Mouse (Mus musculus) layer of hippocampus, adult 18-20 months (tissue): ENCODE results near the gene Rpl13a. TPM values are rescaled to one million over a fixed set of nuclear protein-coding genes. Genes with fewer than 3 reads are reported as not detected.

Source experiments
- DNase-seq, 2 experiments: peaks; one replicate each; pipeline ENCODE4 v3.0.0; 2022; ENCODE audit warnings: low spot score in 2 of 2
- microRNA-seq, 2 experiments: library from miRNA; unstranded; fragments of <30 nt; microRNA quantifications; one replicate each; pipeline ENCODE4 v1.2.0; 2021
- total RNA-seq, 2 experiments: library from RNA; stranded (reverse); gene quantifications; 2 replicates each; pipeline ENCODE4 v1.2.3; 2021

The Rpl13a gene
- total RNA-seq, 2 experiments from 2014 or later, result 866 to 870 TPM

DNA sequence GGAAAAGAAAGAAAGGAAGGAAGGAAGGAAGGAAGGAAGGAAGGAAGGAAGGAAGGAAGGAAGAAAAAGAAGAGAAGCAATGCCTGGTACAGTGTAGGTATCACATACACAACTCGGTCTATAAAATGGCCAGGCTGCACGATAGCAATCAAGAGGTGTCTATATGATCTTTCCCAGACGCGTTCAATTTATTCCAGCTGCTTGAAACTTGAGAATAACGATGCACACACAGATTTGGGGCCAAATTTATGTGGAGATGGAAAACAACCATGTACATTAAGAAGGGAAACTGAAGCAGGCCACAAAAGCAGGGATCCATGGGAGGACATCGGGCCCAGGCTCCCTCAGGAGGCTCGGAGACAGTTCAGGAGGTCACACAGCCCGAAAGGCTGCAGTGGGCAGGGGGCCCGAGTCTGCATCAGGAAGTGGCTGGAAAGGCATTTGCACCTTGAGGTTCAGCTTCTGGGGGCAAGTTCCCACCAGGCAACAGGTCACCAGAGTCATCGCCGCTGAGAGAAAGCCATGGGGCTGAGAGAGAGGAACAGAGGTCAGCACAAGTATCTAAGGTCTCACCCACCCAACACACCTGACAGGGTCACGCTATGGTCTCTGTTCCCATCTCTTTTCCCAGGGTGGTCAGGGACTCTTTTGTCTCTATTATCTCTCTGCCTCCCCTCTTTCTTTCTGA, 35.6 kb downstream of the Rpl13a start:
- DNase-seq, result no peak

DNA sequence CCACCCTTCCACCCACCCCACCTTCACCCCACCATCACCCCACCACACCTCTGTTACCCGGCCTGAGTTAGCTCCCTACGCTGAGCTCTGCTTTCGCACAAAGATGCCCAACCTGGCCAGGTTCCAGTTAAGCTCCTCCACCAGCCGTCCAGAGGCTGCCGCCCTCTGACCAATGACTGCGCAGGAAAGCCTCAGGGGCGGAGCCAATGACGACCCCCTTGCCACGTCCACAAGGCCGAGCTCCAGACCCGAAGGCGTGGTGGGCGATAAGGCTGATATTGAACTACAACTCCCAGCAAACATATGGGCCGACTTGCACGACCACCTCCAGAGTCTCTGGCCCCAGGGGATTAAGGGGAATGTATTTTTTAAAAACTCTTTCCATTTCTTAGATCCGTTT, 36.5 kb downstream of the Rpl13a start, which contains the start of gene Rcn3:
Gene Rcn3 (minus strand): TSS at position 174 of the 400 bp plus-strand sequence.
- DNase-seq, result no peak

DNA sequence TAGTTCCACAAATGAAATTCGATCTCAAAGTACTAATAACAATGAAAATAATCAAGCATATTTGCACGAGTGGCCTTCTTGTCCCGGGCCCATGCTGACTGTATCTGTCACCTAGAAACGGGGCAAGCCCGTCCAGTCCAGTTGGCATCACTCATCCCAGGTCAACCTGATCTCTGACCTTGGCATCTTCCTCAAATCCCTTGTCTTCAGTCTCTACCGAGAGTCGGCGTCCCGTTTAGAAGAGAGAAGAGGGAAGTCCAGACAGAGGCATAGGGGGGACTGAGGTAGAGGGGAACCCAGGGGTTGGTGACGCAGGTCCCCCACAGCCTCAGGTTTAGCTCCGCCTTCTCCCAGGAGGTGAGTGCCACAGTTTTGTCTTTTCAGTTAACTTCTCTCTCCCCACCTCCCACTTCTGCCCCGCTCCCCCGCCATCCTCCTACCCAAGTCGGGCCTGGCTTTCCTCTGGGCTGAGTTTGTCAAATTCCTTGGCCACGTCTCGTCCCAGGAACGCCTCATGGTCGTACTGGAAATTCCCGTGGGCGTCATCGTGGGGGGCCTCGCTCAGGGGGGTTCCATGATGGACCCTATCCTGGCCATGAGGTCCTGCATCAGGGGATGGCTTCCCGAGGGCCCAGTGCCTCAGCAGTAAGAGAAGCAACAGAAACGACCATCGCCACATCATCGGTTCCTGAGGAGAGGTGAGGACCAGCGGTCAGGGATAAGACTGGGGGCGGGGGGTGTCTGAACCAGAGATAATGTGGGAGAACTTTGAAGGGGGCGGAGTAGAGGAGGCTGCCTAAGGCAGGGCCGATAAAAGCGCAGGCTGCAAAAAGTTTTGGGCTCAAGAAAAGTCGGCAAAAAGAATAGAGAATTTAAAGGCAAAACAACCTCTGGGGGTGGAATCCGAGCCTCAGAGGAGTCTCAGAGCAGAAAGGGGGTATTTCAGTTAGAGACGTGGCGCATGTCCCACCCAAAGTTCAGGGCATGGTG, 37.3 kb downstream of the Rpl13a start:
- DNase-seq, result no peak

DNA sequence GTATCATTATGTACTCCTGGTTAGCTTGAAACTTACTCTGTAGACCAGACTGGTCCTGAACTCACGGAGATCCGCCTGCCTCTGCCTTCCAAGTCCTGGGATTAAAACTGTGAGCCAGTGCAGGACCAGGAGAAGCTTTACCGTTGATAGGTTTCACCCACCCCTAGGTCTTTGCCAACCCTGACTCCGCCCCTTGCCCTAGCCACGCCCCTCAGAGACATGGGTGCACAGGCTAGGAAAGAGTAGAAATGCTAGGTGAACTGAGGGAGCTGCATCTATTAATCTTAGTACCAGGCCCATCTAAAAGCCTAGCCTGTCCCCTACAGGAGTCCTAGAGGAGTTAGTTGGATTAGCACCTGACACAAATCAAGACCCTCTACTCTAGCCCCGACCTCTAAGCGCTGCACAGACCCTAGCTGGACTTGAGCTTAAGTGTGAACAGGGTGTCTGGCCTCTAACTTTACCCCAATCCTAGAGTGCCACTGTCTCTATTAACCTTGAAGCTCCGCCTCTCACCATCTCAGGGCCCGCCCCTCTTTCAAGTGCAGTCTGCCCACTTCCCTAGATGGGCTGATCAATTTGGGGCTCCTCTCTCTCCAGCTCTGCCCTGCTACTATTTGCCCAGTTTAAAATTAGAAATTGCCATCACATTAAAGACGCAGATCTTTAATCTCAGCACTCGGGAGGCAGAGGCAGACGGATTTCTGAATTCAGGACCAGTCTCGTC, 38.1 kb downstream of the Rpl13a start:
- no peak for DNase-seq

DNA sequence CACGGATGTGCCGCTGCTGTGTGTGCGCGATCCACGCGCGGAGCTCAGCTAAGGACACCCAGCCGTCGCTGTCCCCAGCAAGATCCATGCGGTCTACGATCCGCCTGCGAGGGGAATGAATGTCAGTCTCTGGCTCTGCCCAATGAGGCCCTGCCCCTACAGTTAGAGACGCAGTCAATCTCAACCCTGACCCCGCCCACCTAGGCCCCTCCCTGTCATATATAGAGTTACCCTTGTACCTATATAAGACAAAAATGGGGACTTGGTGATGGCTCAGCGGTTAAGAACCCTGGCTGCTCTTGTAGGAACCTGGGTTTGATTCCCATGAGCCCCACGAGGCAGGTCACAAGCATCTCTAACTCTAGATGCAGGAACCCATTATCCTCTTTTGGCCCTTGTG, 40.0 kb downstream of the Rpl13a start:
- no peak for DNase-seq

DNA sequence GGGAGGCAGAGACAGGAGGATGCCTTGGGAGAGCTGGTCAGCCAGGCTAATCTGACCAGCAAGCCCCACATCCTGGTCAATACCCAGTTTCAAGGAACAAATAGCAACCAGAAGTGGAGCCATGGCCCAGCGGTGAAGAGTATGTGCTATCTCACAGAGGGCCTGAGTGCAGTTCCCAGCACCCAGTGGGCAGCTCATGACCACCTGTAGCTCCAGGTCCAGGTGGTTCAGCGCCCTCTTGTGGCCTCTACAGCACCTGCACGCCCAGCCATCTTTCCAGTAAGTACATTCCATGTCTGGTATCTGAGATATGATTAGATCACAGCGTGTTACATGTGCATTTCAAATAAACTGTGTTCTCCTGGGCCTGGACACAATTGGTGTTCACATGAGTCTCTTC, 42.5 kb downstream of the Rpl13a start:
- DNase-seq, result no peak

DNA sequence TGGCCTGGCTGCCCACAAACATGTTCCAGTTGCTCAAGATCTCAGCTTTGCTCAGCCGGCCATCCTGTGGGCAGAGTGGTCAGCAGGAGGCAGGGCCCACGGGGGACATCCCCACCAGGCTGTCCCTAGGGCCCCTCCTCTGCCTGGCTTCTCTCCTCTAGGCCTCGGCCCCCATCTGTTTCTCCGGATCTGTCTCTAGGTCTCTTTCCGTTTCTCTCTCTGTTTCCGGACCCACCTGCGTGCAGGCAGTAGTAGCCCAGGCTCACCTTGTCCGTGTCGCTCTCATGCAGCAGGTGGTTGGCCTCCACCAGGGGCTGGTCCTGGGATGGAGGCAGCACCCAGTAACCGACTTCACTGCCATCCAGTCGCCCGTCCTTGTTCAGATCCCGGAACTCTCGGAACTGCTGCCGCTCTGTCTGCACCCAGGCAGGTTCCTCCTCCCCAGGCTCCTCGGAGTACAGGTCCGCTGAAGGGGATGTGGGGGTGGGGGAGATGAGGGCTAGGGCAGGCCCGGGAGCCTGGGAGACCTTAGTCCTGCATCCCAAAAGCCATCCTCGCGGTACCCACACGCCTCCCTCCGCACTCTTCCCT, 45.2 kb downstream of the Rpl13a start:
- no peak for DNase-seq

DNA sequence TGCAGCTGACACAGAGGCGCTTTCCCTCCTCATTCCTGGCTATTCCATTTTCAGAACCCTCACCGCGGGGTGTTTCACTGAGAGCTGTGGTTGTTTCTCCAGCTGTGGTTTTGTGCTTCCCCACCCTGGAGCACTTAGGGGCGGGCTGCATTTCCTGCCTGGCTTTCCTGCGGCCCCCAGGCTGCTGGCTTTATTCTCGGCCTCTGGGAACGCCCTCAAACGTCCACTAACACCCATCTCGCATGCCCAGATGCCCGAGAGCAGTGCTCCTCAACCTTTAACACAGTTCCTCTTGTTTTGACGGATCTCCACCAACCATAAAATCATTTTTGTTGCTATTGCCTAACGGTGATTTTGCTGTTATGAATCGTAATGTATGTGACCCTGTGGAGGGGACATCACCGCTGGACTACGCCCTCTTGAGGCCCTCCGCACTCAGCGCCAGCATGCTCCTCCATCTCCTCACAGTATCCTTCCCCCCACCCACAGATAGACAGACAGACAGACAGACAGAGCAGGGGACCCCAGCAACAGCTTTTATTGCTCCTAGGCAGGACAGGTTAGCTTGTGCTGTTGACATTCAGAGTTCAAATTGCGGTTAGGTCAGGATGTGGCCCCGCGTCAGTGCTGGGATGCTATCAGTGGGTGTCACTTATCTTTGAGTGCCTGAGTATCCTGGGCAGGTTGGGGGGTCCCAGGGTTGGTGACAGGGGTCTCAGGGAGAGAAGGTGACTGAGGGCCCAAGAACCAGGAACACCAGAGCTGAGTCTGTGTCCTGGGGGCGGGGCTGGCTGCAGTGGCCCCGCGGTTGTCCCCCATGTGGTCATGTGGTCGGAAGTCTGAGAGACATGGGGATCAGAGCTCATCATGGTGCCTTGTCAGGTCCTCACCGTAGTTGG, 45.9 kb downstream of the Rpl13a start:
- no peak for DNase-seq

DNA sequence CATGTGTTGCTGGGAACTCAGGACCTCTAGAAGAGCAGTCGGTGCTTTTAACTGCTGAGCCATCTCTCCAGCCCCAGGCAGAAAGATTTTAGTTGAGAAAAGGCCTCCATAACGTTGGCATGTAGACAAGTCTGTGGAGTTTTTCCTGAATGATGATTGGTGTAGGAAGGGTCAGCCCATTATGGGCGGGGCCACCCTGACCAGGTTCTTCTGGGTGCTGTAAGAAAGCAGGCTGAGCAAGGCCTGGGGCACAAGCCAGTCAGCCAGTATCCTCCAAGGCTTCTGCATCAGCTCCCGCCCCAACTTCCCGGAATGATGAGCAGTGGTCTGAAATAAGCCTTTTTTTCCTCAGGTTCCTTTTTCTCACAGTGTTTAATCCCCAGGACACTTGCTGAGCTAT, 47.5 kb downstream of the Rpl13a start:
- no peak for DNase-seq

DNA sequence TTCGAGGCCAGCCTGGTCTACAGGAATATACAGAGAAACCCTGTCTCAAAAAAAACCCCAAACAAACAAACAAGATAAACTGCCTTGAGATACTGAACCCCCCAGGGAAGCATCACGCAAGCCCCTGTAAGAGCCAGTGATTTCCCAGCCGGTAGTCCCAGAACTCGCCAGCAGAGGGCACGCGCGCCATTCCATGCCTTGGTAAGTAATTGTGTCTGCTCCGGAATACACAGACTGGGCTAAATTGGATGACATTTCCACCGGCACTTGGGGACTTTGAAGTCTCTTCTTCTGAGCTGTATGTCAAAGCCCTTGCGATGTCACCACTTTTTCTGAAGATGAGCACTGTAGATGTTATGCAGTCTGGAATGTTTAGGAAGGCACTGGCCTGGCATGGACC, 48.7 kb downstream of the Rpl13a start:
- peak; percentile 84 to 93 for DNase-seq

DNA sequence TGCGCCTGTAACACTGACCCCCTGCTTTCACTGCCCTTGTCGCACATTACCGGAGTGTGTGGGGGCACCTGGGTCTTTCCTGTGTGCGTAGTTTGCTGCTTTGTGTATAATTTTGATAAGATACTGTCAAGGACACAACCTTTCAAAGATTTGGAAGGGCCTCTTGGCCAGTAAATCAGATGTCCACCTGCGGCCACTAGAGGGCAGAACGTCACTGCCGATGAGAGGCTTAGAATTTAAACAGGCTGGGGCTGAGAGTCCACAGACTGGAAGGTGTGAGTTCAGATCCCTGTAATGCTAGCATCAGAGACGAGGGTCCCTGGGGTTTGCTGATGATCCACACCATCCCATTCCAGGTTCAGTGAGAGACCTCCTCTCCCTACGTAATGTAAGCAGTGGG, 50.0 kb downstream of the Rpl13a start:
- DNase-seq, result peak in 1 of 2 experiments; percentile 75

DNA sequence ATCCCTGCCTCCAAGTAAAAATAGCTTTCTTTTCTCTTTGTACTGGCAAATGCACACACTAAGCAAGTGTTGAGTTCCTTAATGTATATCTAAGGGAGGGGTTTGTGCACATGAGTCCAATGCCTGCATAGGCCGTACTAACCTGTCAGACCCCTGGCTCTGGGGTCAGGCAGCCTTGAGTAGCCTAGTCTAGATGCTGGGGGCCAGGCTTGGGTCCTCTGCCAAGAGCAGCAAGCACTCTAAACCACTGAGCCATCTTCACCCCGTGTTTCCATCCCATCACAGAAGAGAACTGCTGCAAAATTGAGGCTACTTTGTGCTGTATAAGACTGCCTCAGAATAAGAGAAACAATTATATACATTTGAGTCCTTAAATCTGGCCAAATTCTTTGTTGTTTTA, 50.7 kb downstream of the Rpl13a start:
- DNase-seq, result no peak

DNA sequence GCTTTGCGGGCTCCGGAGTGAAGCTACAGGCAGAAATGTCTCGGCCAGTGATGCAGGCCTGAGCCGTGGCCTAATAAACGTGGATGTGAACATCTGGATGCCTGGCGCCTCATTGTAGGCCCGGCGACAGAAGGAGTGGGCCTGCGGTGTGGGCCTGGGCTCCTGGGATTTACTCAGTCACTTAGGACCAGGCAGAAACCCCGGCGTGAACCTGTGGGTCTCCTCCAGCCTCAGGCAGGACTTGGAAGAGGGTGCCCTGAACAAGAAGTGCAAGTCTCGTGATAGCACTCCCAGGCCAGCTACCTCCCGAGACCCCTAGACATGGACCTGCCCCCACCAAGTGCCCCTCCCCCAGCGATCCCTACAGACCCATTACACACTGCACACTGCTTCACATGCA, 51.2 kb downstream of the Rpl13a start:
- DNase-seq, result no peak

DNA sequence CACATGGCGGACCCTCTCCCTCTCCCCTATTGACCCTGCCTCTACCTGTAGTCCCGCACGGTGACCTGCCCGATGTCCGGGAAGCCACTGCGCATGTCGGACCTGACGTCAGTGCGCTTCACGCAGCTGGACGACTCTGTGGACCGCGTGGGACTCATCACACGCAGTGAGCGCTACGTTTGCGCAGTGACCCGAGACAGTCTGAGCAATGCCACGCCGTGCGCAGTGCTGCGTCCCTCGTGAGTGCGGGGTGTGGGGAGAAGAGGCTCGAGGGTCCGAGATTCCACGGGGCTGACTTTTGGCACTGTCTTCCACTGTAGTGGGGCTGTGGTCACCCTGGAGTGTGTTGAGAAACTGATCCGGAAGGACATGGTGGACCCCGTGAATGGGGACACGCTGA, 52.1 kb downstream of the Rpl13a start:
- no peak for DNase-seq

Small RNA genes within 50 kb of the gene (microRNA-seq; reads per million reads assigned to microRNA genes)
- gene Mir150 (696 to 839 reads per million in 2 experiments), gene Mir5121 (16.0 to 21.8 reads per million in 2 experiments), gene Mir7055 (2.0 to 3.9 reads per million in 2 experiments)

Other genes starting within 250 kb of the Rpl13a start
- 100 to 1,000 TPM in 1 of 2 experiments, 10 to 100 TPM in 1; 96.8 to 101 TPM for gene Med25, start 236.0 kb downstream of the Rpl13a start, total RNA-seq
- 10 to 100 TPM; 23.4 to 24.5 TPM for gene Fuz, start 232.7 kb downstream of the Rpl13a start, total RNA-seq
- 100 to 1,000 TPM; 288 to 294 TPM for gene Ap2a1, start 199.3 kb downstream of the Rpl13a start, total RNA-seq
- gene Tsks, start 185.6 kb downstream of the Rpl13a start, total RNA-seq, result 1 to 10 TPM in 1 of 2 experiments, under 1 TPM in 1; 0.79 to 1.2 TPM
- 100 to 1,000 TPM; 129 to 136 TPM for gene Cpt1c, start 153.9 kb downstream of the Rpl13a start, total RNA-seq
- gene Prmt1, start 142.2 kb downstream of the Rpl13a start, total RNA-seq, result 100 to 1,000 TPM; 172 to 183 TPM
- 10 to 100 TPM; 41.5 to 43.7 TPM for gene Irf3, start 131.1 kb downstream of the Rpl13a start, total RNA-seq
- 1 to 10 TPM; 3.1 TPM for gene Bcl2l12, start 130.0 kb downstream of the Rpl13a start, total RNA-seq
- gene Scaf1, start 112.4 kb downstream of the Rpl13a start, total RNA-seq, result 100 to 1,000 TPM; 159 to 168 TPM
- gene Rras, start 110.8 kb downstream of the Rpl13a start, total RNA-seq, result 10 to 100 TPM; 11.6 to 12.9 TPM
- 10 to 100 TPM; 75.7 to 77.5 TPM for gene Prr12, start 75.9 kb downstream of the Rpl13a start, total RNA-seq
- gene Nosip, start 66.3 kb downstream of the Rpl13a start, total RNA-seq, result 10 to 100 TPM; 50.8 to 57.6 TPM
- 1 to 10 TPM; 5.9 TPM for gene Prrg2, start 66.1 kb downstream of the Rpl13a start, total RNA-seq
- gene Rcn3, start 36.5 kb downstream of the Rpl13a start, total RNA-seq, result 1 to 10 TPM; 7.4 to 8.5 TPM
- gene Fcgrt, start 24.9 kb downstream of the Rpl13a start, total RNA-seq, result 10 to 100 TPM; 14.8 to 18.7 TPM
- gene Rps11, start 4.3 kb downstream of the Rpl13a start, total RNA-seq, result 100 to 1,000 TPM; 481 to 486 TPM
- not detected for gene Gm45713, start 7.5 kb upstream of the Rpl13a start, total RNA-seq
- gene Flt3l, start 7.7 kb upstream of the Rpl13a start, total RNA-seq, result 1 to 10 TPM; 6.9 to 9.5 TPM
- gene Pih1d1, start 25.5 kb upstream of the Rpl13a start, total RNA-seq, result 10 to 100 TPM; 43.2 to 44.5 TPM
- gene Aldh16a1, start 25.8 kb upstream of the Rpl13a start, total RNA-seq, result 10 to 100 TPM; 11.4 to 16.3 TPM
- 1,000 to 10,000 TPM; 1,340 to 1,403 TPM for gene Slc17a7, start 35.2 kb upstream of the Rpl13a start, total RNA-seq
- under 1 TPM in 1 of 2 experiments, not detected in 1; 0.18 TPM for gene Gfy, start 50.8 kb upstream of the Rpl13a start, total RNA-seq
- not detected for gene Pth2, start 52.2 kb upstream of the Rpl13a start, total RNA-seq
- 1 to 10 TPM; 2.2 to 3.4 TPM for gene Ccdc155, start 76.1 kb upstream of the Rpl13a start, total RNA-seq
- gene Dkkl1, start 83.4 kb upstream of the Rpl13a start, total RNA-seq, result 1 to 10 TPM; 1.9 to 3.1 TPM
- gene Tead2, start 87.0 kb upstream of the Rpl13a start, total RNA-seq, result 1 to 10 TPM; 3.2 to 4.2 TPM
- 1 to 10 TPM; 4.5 to 4.8 TPM for gene Cd37, start 110.4 kb upstream of the Rpl13a start, total RNA-seq
- gene Slc6a16, start 112.3 kb upstream of the Rpl13a start, total RNA-seq, result 1 to 10 TPM; 1.3 to 2.6 TPM
- not detected for gene Slc6a21, start 148.8 kb upstream of the Rpl13a start, total RNA-seq
- 10 to 100 TPM in 1 of 2 experiments, 1 to 10 TPM in 1; 9.7 to 16.2 TPM for gene Trpm4, start 205.0 kb upstream of the Rpl13a start, total RNA-seq
- under 1 TPM; 0.17 to 0.18 TPM for gene Hrc, start 206.5 kb upstream of the Rpl13a start, total RNA-seq
- 100 to 1,000 TPM; 132 to 139 TPM for gene Ppfia3, start 238.3 kb upstream of the Rpl13a start, total RNA-seq
- 100 to 1,000 TPM; 134 to 144 TPM for gene Lin7b, start 241.8 kb upstream of the Rpl13a start, total RNA-seq